Mouse (Mus musculus): ENCODE results near the gene Isx.

Gene Isx

DNA sequence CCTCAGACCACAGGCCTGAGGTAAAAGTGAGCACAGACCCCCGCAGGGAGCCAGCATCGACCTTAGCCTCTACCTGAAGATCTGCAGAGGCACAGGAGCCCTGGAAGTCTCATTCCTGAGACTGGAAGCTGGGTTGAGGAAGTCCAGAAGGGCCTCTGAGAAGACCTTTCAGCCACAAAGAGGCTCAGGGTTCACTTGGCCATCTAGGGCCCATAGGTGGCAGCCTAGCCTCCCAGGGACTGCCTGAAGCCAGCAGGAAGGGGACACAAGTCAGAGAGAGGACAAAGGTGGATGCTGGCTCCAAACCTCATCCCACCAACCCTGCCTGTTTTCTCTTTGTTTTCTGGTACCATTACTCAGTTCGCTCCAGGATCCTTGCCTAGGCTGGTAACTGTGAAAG, at the start of gene Isx:
Gene Isx (plus strand): TSS at position 234 of the 400 bp plus-strand sequence.
- no peak for DNase-seq (ENCODE audit: low spot score in 2 of 2)

- no peak for DNase-seq (ENCODE audit: low spot score in 2 of 2)
Measured at GRCm38 (mm10) chr8:74827689-74828088, 45.3 kb upstream of the Isx start.

GRCm38 (mm10) chr8:74831322-74831721, 41.7 kb upstream of the Isx start:
- DNase-seq (ENCODE audit: low spot score in 2 of 2), result no peak

GRCm38 (mm10) chr8:74834246-74834645, 38.7 kb upstream of the Isx start:
- no peak for DNase-seq (ENCODE audit: low spot score in 2 of 2)

DNA sequence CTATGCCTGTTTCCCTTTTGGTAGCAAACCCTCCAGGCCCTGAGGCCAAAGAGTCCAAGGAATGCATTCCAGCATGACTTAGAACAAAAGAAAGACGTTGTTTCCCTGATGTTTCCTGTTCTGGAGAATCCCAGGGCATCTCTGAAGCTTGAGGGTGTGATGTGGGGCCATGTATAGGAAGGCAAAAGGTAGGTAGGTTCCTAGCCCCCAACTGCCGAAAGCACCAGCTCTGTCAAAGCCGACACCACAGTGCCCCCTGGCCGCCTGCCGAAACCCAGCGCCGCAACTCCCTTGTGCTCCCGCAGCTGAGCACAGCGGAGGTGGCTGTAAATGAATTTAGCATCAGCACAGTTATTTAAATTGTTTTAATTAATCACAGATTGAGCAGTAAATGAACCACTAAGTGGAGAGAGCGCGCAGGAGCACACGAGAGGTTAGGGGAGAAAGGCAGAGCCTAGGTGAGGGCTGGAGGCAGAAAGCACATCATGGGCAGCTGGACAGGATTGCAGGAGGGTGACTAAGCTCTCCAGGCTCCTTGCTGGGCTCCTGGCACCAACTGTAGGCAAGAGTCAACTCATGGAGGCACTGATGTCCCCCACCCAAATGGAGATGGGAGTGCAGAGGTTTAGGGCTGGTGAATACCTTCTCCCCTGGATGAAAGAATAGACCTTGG, 25.5 kb upstream of the Isx start:
- no peak for DNase-seq (ENCODE audit: low spot score in 2 of 2)

- DNase-seq (ENCODE audit: low spot score in 2 of 2), result no peak
Measured at GRCm38 (mm10) chr8:74848707-74849106, 24.3 kb upstream of the Isx start.

GRCm38 (mm10) chr8:74850971-74851370, 22.0 kb upstream of the Isx start:
- DNase-seq (ENCODE audit: low spot score in 2 of 2), result no peak

- DNase-seq (ENCODE audit: low spot score in 2 of 2), result no peak
Measured at GRCm38 (mm10) chr8:74851837-74852236, 21.1 kb upstream of the Isx start.

- DNase-seq (ENCODE audit: low spot score in 2 of 2), result no peak
Measured at GRCm38 (mm10) chr8:74853488-74853887, 19.5 kb upstream of the Isx start.

- no peak for DNase-seq (ENCODE audit: low spot score in 2 of 2)
Measured at GRCm38 (mm10) chr8:74854786-74855185, 18.2 kb upstream of the Isx start.

GRCm38 (mm10) chr8:74855341-74855740, 17.6 kb upstream of the Isx start:
- no peak for DNase-seq (ENCODE audit: low spot score in 2 of 2)

GRCm38 (mm10) chr8:74859241-74859640, 13.7 kb upstream of the Isx start:
- no peak for DNase-seq (ENCODE audit: low spot score in 2 of 2)

DNA sequence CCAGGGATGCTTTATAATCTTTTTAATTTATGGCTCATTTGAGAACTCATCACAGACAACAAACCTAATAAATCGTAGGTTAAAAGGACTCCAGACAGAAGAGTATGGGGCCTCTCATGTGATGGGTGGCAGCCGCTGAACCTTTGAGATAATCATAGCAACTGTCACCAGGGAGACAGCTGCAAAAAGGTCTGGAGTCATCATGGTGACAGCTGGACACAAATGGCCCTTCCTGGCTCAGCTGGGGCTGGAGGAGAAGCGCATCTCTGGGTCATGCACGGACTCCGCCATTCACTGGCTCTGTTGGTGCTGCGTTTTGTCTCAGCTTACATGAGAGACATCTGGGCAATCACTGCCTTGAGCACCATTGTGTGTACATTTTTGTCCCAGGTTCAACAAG, 12.5 kb upstream of the Isx start:
- DNase-seq (ENCODE audit: low spot score in 2 of 2), result no peak

DNA sequence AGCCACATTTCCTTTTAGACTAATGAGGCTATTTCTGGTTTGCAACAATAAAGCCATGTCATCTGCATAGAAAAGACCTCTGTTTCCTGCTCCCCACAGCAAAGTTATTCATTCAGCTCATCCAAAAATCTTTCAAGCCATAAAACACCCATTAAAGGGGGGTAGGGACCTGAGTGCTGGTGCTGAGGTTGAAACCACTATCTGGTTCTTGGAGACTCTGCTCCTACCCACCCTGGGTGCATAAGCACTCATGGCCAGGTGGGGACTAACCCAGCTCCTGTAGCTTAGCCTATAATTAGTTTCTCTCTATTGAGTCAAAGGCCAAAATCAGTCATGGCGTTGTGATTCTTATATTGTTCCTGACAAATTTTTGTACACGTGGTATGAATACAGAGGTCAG, 10.4 kb upstream of the Isx start:
- no peak for DNase-seq (ENCODE audit: low spot score in 2 of 2)

DNA sequence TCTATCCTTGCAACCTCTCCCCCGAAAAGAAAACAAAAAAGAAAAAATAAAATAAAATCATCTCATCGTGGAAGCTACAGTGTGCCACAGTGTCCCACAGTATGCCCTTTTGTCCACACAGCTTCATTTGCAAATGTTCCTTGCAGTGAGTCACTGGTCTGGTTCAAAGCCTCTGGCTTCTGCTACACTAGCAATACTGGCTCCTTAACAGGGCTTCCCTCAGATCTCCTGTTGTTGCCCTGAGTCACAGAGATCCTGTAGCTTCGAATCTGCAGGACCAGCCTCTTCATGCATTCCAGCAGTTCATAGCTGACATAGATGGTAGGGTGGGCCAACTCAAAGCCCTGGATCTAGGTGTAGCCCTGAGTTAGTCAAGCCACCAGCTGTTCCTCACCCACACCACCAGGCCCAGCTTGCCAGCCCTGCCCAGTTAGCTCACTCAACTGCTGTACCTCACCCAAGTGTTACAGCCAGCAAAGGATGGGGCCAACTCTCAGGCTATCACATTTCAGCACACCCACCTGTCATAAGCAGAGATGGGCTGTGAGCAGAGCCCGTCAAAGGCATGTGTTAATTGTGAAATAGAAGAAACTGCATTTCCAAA, 2.5 kb upstream of the Isx start:
- no peak for DNase-seq (ENCODE audit: low spot score in 2 of 2)

DNA sequence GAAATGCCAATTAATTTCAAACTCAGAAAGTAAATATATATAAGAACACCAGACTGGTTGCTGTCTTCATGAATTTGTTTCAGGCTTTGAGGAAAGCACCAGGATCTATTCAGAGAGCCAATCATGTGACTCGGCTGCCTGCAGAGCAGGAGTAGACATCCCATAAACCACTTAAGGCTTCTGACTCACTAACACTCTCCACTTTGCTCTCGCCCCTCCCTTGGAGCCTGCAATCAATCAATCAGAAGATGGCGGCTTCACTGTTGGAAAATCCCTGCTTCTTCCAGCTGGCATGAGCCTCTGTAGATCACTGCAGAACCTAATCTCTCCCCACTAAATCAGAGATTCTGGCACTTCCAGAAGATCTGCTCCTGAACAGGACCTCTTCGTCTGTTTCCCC, 1.3 kb upstream of the Isx start:
- DNase-seq (ENCODE audit: low spot score in 2 of 2), result no peak

GRCm38 (mm10) chr8:74872151-74872823, 686 bp upstream of the Isx start:
- no peak for DNase-seq (ENCODE audit: low spot score in 2 of 2)

GRCm38 (mm10) chr8:74874565-74874964, 1.6 kb downstream of the Isx start:
- DNase-seq (ENCODE audit: low spot score in 2 of 2), result no peak

DNA sequence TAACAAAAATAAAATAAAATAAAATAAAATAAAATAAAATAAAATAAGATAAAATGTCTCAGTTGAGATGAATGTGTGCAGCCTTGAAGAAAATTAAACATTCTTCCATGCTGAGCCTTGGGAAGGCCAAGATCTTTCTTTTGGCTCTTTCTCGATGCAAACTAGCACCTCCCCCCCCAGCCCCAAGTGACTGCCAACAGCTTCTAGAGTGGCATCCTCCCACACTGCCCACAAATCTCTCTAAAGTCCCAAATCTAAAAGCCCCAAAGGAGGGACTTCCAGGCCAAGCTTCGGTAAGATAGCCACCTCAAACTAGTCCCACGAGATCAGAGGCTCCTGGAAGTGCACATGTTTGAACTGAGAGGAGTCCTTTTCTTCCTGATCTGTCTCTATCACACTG, 5.7 kb downstream of the Isx start:
- no peak for DNase-seq (ENCODE audit: low spot score in 2 of 2)

DNA sequence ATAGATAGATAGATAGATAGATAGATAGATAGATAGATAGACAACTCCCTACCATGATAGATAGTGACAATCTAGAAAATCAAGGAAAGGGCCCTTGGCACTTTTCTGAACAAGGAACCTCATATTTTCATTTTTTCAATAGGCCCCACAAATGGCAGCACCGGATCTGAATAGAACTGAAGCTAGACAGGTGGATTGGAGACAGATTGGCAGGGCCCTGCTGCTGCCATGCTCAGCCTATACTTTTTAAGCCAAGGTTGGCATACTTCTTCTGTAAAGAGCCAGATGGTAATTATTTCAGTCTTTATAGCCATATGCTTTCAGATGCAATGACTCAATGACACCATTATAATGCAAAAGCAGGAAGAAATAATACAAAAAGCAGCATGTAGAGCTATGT, 15.8 kb downstream of the Isx start:
- DNase-seq (ENCODE audit: low spot score in 2 of 2), result no peak

DNA sequence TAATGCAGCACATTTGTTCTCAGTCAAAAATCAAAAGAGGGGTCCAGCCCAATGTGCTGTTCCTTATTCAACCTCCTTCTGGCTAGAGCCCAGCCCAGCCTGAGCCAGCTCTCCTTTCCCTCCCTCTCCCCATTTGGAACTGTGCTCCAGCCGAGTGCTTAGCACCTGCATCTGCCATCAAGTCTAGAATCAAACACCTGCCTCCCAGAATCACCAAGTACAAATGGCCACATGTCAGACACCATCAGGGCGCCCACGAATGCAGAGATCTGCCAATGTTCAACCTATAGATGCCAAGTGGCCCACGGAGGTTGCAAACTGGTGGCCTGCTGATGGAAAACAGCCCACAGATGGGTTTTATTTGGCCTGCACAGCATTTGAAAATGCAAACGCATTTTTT, 18.1 kb downstream of the Isx start:
- DNase-seq (ENCODE audit: low spot score in 2 of 2), result no peak

DNA sequence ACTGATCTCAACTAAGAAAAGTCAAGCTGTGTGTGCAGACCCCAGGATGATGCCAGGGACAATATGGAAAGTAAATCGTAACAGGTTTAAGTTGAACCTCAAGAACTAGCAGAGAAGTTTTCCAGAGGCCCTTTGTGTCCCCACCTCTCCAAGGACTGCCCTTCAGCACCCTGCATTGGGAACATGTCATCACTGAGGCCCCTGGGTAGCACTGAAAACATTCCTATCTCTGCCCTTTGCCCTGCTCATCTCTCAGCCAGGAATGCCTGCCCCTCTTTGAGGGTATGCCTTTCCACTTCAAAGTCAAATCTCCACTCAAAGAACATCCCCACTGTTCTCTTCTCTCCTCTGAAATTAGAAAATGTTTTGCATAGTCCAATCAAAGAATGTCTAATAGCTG, 23.3 kb downstream of the Isx start:
- no peak for DNase-seq (ENCODE audit: low spot score in 2 of 2)

GRCm38 (mm10) chr8:74897315-74897714, 24.3 kb downstream of the Isx start:
- DNase-seq (ENCODE audit: low spot score in 2 of 2), result no peak

Measured in thymus, postnatal 10 days (tissue).